Mouse (Mus musculus) thymus, postnatal 14 days (tissue): ENCODE results near the gene Cd200r3.

Experiments
- DNase-seq: peaks from one replicate; pipeline ENCODE4 v3.0.0; 2021

Cd200r3 gene

GRCm38 (mm10) chr16:44943468-44943867 is at the start of gene Cd200r3:
Gene Cd200r3, plus strand, starts transcription at chr16:44943678.
- no peak for DNase-seq

DNA sequence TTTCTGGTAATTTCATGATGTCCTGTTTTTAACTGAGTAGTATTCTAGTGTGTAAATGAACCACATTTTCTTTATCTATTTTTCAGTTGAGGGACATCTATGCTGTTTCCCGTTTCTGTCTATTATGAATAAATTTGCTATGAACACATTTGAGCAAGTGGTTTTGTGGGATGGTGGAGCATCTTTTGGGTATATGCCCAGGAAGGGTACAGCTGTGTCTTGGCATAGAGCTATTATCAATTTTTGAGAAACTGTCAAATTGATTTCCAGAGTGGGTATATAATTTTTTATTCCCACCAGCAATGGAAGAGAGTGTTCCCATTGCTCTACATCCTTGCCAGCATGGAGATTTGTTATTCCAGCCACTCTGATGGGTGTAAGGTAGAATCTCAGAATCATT is 11.5 kb upstream of the Cd200r3 start:
- no peak for DNase-seq

DNA sequence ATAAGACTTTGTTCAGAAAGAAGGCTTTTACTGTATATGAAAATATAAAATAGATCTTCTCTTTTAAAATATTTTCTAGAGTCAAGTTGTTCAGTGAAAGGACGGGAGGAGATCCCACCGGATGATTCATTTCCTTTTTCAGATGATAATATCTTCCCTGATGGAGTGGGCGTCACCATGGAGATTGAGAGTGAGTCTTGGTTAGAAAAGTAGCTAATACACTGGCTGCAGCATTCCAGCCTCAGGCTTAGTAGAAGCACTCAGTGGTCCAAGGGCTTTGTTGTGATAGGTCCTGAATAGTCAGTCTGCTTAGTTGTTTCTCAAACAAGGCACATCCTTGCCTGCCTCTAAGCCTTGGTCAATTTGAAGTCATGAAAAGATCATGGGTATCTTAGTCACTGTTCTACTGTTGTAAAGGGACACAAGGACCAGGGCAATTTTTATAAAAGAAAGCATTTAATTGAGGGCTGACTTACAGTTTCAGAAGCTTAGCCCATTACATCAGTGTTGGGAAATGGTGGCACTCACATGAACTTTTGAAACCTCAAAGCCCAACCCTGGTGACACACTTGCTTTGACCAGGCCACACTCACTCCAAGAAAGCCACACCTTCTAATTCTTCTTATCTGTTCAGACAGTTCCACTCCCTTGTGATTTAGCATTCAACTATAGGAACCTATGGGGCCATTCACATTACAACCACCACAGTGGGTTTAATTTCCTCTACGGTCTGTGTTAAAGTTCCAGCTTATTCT is 8.1 kb downstream of the Cd200r3 start:
- DNase-seq, result no peak

GRCm38 (mm10) chr16:44962296-44962695 is 18.8 kb downstream of the Cd200r3 start:
- DNase-seq, result no peak

DNA sequence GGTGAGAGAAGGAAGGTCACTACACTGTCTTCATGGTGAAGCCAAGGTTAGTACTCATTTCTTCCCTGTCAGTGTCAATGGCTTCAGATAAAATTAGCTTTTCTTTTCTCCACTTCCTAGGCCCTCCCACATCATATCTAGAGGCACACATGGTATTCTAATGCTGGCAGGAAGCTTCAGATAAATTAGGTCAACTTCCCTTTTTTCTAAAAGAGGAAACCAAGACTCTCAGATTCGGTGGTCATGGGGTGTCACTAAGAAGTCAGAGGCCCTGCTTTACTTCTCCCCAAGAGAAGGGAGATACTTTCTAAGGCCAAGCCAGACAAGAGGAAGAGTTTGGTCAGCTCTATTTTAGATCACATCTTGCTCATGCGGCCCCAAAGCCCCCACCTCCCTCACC is 19.3 kb downstream of the Cd200r3 start:
- no peak for DNase-seq

DNA sequence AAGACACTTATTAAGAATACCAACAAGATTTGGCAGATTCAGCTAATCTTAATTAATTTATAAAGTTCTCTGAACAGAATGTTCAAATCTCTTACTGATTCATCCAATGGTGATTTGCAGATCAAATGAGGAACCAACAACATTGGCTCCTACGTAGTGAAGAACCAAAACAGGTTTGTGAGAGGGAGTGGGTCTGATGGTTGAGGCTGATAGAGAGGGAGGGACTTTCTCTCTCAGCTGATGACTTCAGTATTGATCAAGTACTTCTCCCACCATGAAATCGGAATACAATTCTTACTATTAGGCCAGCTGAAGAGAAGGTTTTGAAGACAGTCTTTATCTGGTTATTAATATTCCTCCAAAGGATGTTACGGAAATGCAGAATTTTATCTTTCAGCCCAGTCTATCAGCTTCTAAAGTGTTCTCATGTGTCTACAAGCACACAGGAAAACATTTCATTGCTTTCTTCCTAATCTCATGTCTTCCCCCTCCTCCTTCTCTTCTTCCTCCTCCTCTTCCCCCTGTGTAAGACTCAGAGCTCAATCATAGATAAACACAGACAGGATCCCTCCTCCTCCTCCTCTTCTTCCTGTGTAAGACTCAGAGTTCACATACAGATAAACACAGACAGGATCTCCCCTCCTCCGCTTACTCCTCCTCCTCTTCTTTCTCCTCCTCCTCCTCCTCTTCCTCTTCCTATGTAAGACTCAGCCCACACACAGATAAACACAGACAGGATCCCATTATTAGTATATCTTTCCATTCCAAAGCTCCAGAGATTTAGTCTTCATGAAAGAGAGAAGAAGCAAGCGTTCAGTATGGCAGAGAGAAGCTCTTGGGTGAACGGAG is 21.3 kb downstream of the Cd200r3 start:
- no peak for DNase-seq

DNA sequence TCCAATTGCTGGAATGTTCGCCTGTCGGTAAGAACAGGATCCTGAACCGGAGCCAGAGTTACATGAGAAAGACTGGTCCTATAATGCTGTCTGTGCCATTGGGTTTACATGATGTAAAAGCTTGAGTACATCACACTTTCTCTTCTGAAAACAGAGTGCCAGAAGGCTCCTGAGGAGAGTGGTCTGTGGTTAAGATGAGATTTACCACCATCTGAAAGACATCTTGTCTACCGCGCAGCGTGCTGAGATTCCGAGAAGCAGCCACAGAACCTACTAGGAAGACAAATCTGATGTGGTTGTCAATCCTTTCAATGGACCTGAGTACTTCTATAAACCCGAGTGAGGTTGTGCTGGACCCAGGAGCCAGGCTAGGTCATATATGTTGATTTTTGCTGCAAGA is 21.9 kb downstream of the Cd200r3 start:
- no peak for DNase-seq

- no peak for DNase-seq
These were observed 22.4 kb downstream of the Cd200r3 start for GRCm38 (mm10) chr16:44965890-44966289.

DNA sequence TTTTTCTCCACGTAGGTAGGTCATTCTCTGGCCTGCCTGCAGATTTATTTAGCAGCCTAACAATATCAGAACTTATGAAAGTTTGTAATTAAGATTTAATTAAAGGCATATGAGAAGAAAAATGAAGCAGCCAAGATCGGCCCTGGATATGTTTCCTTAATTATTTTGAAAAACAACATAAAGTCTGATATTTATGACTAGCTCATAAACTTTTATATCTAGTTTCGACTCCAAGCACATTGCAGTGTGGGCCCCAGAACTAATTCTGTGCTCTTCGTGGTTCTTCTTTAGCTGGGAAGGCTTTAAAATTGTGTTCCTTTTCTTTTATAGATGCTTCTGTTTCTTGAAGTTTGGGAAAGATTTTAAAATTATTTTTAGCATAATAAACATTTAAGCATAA is 23.4 kb downstream of the Cd200r3 start:
- no peak for DNase-seq

DNA sequence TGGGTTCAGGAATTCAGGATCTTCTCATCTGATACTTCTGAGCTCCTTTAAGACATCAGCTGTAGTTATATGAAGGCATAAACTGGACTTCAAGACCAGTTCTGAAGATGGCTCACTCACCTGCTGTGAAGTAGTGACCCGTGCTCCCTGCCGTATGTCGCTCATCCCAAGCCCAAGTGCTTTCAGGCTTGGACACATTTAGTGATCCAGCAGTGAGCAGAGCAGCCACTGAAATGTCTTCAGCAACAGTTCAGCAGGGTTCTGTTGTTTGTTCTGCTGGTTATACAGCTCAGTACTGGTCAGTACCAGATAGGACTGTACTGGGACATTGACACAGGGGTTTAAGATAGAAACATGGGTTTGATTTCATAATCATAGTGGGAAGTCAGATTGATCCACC is 24.6 kb downstream of the Cd200r3 start:
- no peak for DNase-seq

GRCm38 (mm10) chr16:44970925-44971324 is 27.4 kb downstream of the Cd200r3 start:
- no peak for DNase-seq

GRCm38 (mm10) chr16:44974042-44974441 is 30.6 kb downstream of the Cd200r3 start:
- DNase-seq, result no peak

GRCm38 (mm10) chr16:44976081-44976480 is 32.6 kb downstream of the Cd200r3 start:
- DNase-seq, result no peak

- DNase-seq, result no peak
These were observed 33.6 kb downstream of the Cd200r3 start for GRCm38 (mm10) chr16:44976892-44977633.

GRCm38 (mm10) chr16:44978193-44978592 is 34.7 kb downstream of the Cd200r3 start:
- no peak for DNase-seq

DNA sequence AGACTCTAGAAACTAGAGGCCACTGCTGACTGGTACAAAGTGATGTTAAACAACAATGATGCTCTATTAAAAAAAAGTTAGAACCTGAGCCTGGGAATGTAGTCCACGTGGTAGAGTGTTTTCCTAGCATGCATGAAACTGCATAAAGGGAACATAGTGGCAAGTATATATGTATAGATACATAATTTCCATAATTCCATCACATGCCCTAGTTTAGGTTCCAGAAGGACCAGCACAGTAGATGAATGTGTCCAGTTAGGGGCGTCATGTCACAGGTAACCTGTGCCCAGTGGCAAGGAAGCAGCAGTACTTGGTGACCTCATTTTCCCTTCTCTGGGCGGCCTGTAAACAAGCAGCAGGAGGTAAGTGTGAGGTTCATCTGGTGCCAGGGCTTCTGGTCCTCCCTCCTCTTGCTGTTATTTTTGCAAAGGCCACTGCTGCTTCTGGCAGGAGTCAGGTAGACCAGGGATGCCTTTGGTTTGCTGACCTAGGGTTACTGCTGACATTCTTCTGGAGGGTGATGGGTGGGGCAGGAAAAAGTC is 35.9 kb downstream of the Cd200r3 start:
- no peak for DNase-seq

DNA sequence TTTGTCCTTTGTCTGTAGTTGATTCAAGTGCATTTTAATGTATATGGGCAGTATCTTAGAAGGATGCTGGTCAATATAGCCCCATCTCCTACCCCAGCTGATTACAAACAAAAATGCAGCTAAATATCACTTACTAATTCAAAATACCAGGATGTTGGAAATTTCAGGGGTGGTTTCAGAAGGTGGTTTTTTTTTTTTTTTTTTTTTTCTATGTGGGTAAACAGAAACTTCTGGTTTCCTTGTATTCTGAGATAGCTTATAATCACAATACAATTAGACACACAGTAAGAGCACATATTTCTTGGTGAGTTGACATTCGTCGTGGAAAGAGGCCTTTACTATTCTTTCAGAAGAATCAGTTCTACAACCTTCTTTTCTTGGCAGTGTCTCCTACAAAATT is 39.5 kb downstream of the Cd200r3 start:
- DNase-seq, result no peak

GRCm38 (mm10) chr16:44983379-44984060 is 40.0 kb downstream of the Cd200r3 start:
- no peak for DNase-seq

GRCm38 (mm10) chr16:44984111-44984510 is 40.6 kb downstream of the Cd200r3 start:
- DNase-seq, result no peak

DNA sequence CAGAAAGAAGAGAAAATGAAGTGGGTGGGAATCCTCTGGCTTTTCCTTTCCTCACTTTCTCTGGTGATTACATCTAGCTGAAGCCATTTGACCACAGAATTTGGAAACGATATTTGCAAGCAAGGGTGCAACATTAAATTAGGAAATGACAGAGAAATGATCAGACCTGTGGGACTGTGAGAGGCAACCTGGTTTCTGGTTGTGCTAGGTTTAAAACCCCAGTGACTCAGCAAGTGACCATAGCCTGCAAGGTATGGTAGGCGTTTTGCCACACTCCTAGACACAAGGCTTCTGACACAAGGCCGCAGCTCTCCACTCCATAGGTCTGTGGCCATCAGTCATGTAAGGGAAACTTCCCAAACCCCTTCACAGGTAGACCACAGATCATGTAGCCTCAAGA is 41.4 kb downstream of the Cd200r3 start:
- DNase-seq, result no peak

- no peak for DNase-seq
These were observed 42.6 kb downstream of the Cd200r3 start for GRCm38 (mm10) chr16:44986029-44986428.

DNA sequence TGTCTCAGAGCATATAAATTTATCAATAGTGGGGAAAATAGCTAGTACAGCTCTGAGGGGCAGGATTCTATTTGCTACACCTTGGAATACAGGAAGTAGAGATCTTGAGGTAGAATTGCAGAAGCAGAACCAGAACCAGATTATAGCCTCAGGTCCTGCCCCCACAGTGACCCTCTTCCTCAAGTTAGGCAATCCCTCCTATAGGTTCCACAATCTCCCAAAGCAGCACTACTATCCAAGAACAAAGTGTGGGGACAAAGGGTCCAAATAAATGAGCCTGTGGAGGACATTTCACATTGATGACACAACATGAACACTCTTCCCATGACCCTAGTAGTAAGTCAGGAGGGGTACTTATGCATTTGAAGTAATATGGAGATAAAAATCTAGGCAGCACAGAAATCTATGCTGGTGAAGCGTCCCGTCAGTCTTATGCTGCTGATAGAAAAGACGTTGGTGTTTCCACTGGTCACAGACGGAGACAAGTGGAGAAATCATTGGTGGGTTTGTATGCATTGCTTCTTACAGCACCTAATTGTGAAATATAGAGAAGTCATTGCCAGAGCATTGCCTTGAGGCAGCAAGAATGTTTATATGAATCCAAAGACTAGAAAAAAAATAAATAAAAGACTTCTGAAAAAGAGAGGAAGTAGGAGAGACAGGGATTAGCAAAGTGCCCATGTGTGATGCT is 45.3 kb downstream of the Cd200r3 start:
- no peak for DNase-seq
